Mouse (Mus musculus) thymus, adult 2 months (tissue): ENCODE data around the gene Txnrd2.

Source experiments
- CTCF ChIP-seq: fragments of 200-500 bp; IDR thresholded peaks from 2 replicates; pipeline ENCODE4 v1.5.1; 2012; ENCODE audit warnings: mild to moderate bottlenecking, control low read depth, low read length, moderate library complexity, borderline replicate concordance; ENCODE audit not compliant: control insufficient read depth, poor library complexity, insufficient read depth; ENCODE audit errors: extremely low read depth
- POLR2A ChIP-seq: fragments of 200-500 bp; IDR thresholded peaks from 2 replicates; pipeline ENCODE4 v1.6.1; 2012; ENCODE audit warnings: mild to moderate bottlenecking, low read length, control low read depth, moderate library complexity; ENCODE audit not compliant: control insufficient read depth, poor library complexity, insufficient read depth; ENCODE audit errors: extremely low read depth

DNA sequence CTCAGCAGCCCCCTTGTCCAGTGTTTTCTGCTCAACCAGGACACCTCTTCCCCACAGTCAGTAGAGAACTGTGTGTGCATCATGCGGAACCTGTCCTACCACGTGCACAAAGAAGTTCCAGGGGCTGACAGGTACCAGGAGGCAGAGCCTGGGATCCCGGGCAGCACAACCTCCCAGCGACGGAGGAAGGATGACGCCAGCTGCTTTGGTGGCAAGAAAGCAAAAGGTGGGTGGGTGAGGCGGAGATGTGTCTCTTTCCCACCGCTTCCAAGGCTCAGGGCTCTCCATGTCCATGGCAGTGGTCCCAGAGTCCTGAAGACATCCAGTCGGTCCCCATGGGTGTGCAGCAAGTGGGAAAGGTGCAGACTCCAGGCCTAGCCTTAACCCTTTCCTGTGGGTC, 26.2 kb upstream of the Txnrd2 start:
- TF ChIP-seq POLR2A = no peak
- TF ChIP-seq CTCF = no peak
